Comparison of ENCODE assay signal across 9 mouse cellular contexts in genomic region chr17:25918037-25918750, GRCm38 (mm10). TPM values are rescaled to one million over a fixed set of nuclear protein-coding genes. Genes with fewer than 3 reads are reported as not detected.
A peak's percentile ranks its signal among the peaks of the same experiment; 100 is the strongest.
DNase-seq lines count a peak whose midpoint lies in the region; ATAC-seq and TF ChIP-seq lines count a peak whose summit lies in the region.
"Had no signal": no experiment of that assay in that cellular context is flagged by ENCODE, and none has a peak within 500 bp of the region (broad histone marks: within the 10 kb centered on the region; RNA-seq: fewer than 3 reads in every experiment).

No protein-coding gene starts in this region.

- H3K4me1 ChIP-seq in lung, embryonic 14.5 days (ENCODE audit: insufficient read depth), result peaks cover 10% of the 10 kb centered on the region; the same call in 1 of the 2 replicates
- H3K4me1 ChIP-seq in forebrain, embryonic 12.5 days, result peaks cover 22% of the 10 kb centered on the region
- H3K4me1 ChIP-seq in limb, embryonic 12.5 days (replicated peaks), result peaks cover 25% of the 10 kb centered on the region
- peaks cover 13% of the 10 kb centered on the region for H3K4me1 ChIP-seq in olfactory bulb, adult 2 months (ENCODE audit: control insufficient read depth, insufficient read depth, low read length)

- H3K9me3 ChIP-seq in lung, embryonic 14.5 days (ENCODE audit: low read depth, low read length), result no peaks in the 10 kb centered on the region
- no peaks in the 10 kb centered on the region for H3K9me3 ChIP-seq in forebrain, embryonic 12.5 days
- H3K9me3 ChIP-seq in limb, embryonic 12.5 days, result no peaks in the 10 kb centered on the region

- peak overlapping the region; percentile 92 for H3K4me2 ChIP-seq in lung, embryonic 14.5 days
- H3K4me2 ChIP-seq in forebrain, embryonic 12.5 days, result peak overlapping the region; percentile 74
- peak overlapping the region; percentile 91 for H3K4me2 ChIP-seq in limb, embryonic 12.5 days

- H3K36me3 ChIP-seq in lung, embryonic 14.5 days (ENCODE audit: insufficient read depth), result 0 out of 2 replicates have a peak, but pooled peaks cover 4% of the 10 kb centered on the region
- H3K36me3 ChIP-seq in forebrain, embryonic 12.5 days (replicated peaks), result peaks cover 7% of the 10 kb centered on the region; the same call in 1 of the 2 replicates
- peaks cover 19% of the 10 kb centered on the region for H3K36me3 ChIP-seq in limb, embryonic 12.5 days

- H3K9ac ChIP-seq in lung, embryonic 14.5 days, result peak overlapping the region; percentile 77
- H3K9ac ChIP-seq in forebrain, embryonic 12.5 days, result peak overlapping the region; percentile 88
- peak overlapping the region; percentile 87 for H3K9ac ChIP-seq in limb, embryonic 12.5 days (replicated peaks)

- peak overlapping the region; percentile 97 for H3K4me3 ChIP-seq in lung, embryonic 14.5 days (ENCODE audit: low read depth, low read length)
- H3K4me3 ChIP-seq in forebrain, embryonic 12.5 days (replicated peaks), result peak overlapping the region; percentile 98
- H3K4me3 ChIP-seq in limb, embryonic 12.5 days (replicated peaks), result peak overlapping the region; percentile 96
- peak overlapping the region; percentile 71 for H3K4me3 ChIP-seq in olfactory bulb, adult 2 months (ENCODE audit: insufficient read depth, low read depth, low read length)

- TF ChIP-seq POLR2A in olfactory bulb, adult 2 months (IDR thresholded peaks at IDR 0.05; ENCODE audit: insufficient read depth, low read depth, low read length), result no peak

- WGBS in lung, embryonic 14.5 days, result 79% methylated on average over 9 of the region's 9 CpGs
- 94% methylated on average over 9 of the region's 9 CpGs for WGBS in forebrain, embryonic 12.5 days
- 80% methylated on average over 9 of the region's 9 CpGs for WGBS in limb, embryonic 12.5 days
- WGBS in olfactory bulb, adult 2 months, result 67% methylated on average over 9 of the region's 9 CpGs

- ATAC-seq in lung, embryonic 14.5 days (ENCODE audit: insufficient read depth), result no peak
- ATAC-seq in forebrain, embryonic 12.5 days (ENCODE audit: low FRiP score), result no peak
- ATAC-seq in limb, embryonic 12.5 days (ENCODE audit: insufficient number of reproducible peaks, insufficient read depth, low FRiP score, low TSS enrichment, low read depth), result no peak

- H3K27me3 ChIP-seq in lung, embryonic 14.5 days (ENCODE audit: insufficient read depth, low read length), result no peaks in the 10 kb centered on the region
- H3K27me3 ChIP-seq in forebrain, embryonic 12.5 days, result no peaks in the 10 kb centered on the region
- no peaks in the 10 kb centered on the region for H3K27me3 ChIP-seq in limb, embryonic 12.5 days

- no peak for TF ChIP-seq CTCF in lung, embryonic 14.5 days (IDR thresholded peaks at IDR 0.05; ENCODE audit: low read depth)
- no peak for TF ChIP-seq CTCF in olfactory bulb, adult 2 months (IDR thresholded peaks at IDR 0.05; ENCODE audit: insufficient read depth, low read depth, low read length)

- DNase-seq in lung, embryonic 14.5 days, result no peak
- no peak for DNase-seq in lung, postnatal 14 days
- no peak for DNase-seq in urinary bladder, adult 18-20 months (ENCODE audit: low spot score in 2 of 2)
- DNase-seq in frontal cortex, postnatal 14 days (ENCODE audit: low spot score in 2 of 2), result no peak
- DNase-seq: thymus, adult 18-20 months had no signal

- H3K27ac ChIP-seq in lung, embryonic 14.5 days (ENCODE audit: low read depth), result no peak overlapping the region
- no peak overlapping the region for H3K27ac ChIP-seq in forebrain, embryonic 12.5 days
- H3K27ac ChIP-seq in limb, embryonic 12.5 days, result no peak overlapping the region
- H3K27ac ChIP-seq in olfactory bulb, adult 2 months (ENCODE audit: insufficient read depth, low read depth, low read length), result no peak overlapping the region

RNA-seq across cellular contexts. Expression of gene Rab40c, which starts 1.3 kb away (rescaled TPM):
- polyA plus RNA-seq in lung, embryonic 14.5 days (2014; fragmentation: Nextera tagmentation; extraction: Ambion mirVana), result 15.3 and 15.4 TPM in 2 replicates
- polyA plus RNA-seq in forebrain, embryonic 12.5 days (2016; fragmentation: Nextera tagmentation; extraction: Ambion mirVana), result 35.1 and 36.5 TPM in 2 replicates
- 35.7 and 39.1 TPM in 2 replicates for polyA plus RNA-seq in limb, embryonic 12.5 days (2016; fragmentation: Nextera tagmentation; extraction: Ambion mirVana)
- polyA plus RNA-seq in olfactory bulb, adult 2 months (2012; ENCODE audit: insufficient read depth, insufficient read length, low replicate concordance, missing spikeins), result not detected in 2 replicates

RNA-seq across cellular contexts. Expression of gene Pigq, which starts 26.5 kb away (rescaled TPM):
- polyA plus RNA-seq in lung, embryonic 14.5 days (2014; fragmentation: Nextera tagmentation; extraction: Ambion mirVana), result 65.9 and 69.0 TPM in 2 replicates
- polyA plus RNA-seq in forebrain, embryonic 12.5 days (2016; fragmentation: Nextera tagmentation; extraction: Ambion mirVana), result 51.4 and 53.0 TPM in 2 replicates
- 47.3 and 52.4 TPM in 2 replicates for polyA plus RNA-seq in limb, embryonic 12.5 days (2016; fragmentation: Nextera tagmentation; extraction: Ambion mirVana)
- polyA plus RNA-seq in olfactory bulb, adult 2 months (2012; ENCODE audit: insufficient read depth, insufficient read length, low replicate concordance, missing spikeins), result not detected in 2 replicates

RNA-seq across cellular contexts. Expression of gene Nhlrc4, which starts 26.6 kb away (rescaled TPM):
- polyA plus RNA-seq in lung, embryonic 14.5 days (2014; fragmentation: Nextera tagmentation; extraction: Ambion mirVana), result not detected in 2 replicates
- 0.09 and 0.72 TPM in 2 replicates for polyA plus RNA-seq in forebrain, embryonic 12.5 days (2016; fragmentation: Nextera tagmentation; extraction: Ambion mirVana)
- 0.13 and 0.74 TPM in 2 replicates for polyA plus RNA-seq in limb, embryonic 12.5 days (2016; fragmentation: Nextera tagmentation; extraction: Ambion mirVana)
- polyA plus RNA-seq in olfactory bulb, adult 2 months (2012; ENCODE audit: insufficient read depth, insufficient read length, low replicate concordance, missing spikeins), result not detected in 2 replicates
- polyA plus RNA-seq: large intestine, adult 2 months had no signal

RNA-seq across cellular contexts. Expression of gene A930017K11Rik, which starts 34.2 kb away (rescaled TPM):
- 0.16 and 0.26 TPM in 2 replicates for polyA plus RNA-seq in lung, embryonic 14.5 days (2014; fragmentation: Nextera tagmentation; extraction: Ambion mirVana)
- 0.08 and 0.13 TPM in 2 replicates for polyA plus RNA-seq in forebrain, embryonic 12.5 days (2016; fragmentation: Nextera tagmentation; extraction: Ambion mirVana)
- polyA plus RNA-seq in limb, embryonic 12.5 days (2016; fragmentation: Nextera tagmentation; extraction: Ambion mirVana), result 0.10 and 0.27 TPM in 2 replicates
- not detected in 2 replicates for polyA plus RNA-seq in olfactory bulb, adult 2 months (2012; ENCODE audit: insufficient read depth, insufficient read length, low replicate concordance, missing spikeins)
- polyA plus RNA-seq: large intestine, adult 2 months had no signal

RNA-seq across cellular contexts. Expression of gene Wfikkn1, which starts 37.5 kb away (rescaled TPM):
- 0.57 and 0.87 TPM in 2 replicates for polyA plus RNA-seq in lung, embryonic 14.5 days (2014; fragmentation: Nextera tagmentation; extraction: Ambion mirVana)
- 0.66 and 0.79 TPM in 2 replicates for polyA plus RNA-seq in forebrain, embryonic 12.5 days (2016; fragmentation: Nextera tagmentation; extraction: Ambion mirVana)
- polyA plus RNA-seq in limb, embryonic 12.5 days (2016; fragmentation: Nextera tagmentation; extraction: Ambion mirVana), result 0.45 and 0.54 TPM in 2 replicates
- polyA plus RNA-seq in olfactory bulb, adult 2 months (2012; ENCODE audit: insufficient read depth, insufficient read length, low replicate concordance, missing spikeins), result not detected in 2 replicates

Comparison
In these comparisons a context has a peak if more than half of its experiments do, and no peak if none do; other contexts are left out.
1. RNA of gene Rab40c, which starts 1.3 kb away (polyA plus RNA-seq): 35.1 to 36.5 TPM in forebrain, embryonic 12.5 days, 35.7 to 39.1 TPM in limb, embryonic 12.5 days and 15.3 to 15.4 TPM in lung, embryonic 14.5 days; not detected in olfactory bulb, adult 2 months; every median in the first group is over 10 times any median in the second.
2. RNA of gene Pigq, which starts 26.5 kb away (polyA plus RNA-seq): 65.9 to 69.0 TPM in lung, embryonic 14.5 days, 51.4 to 53.0 TPM in forebrain, embryonic 12.5 days and 47.3 to 52.4 TPM in limb, embryonic 12.5 days; not detected in olfactory bulb, adult 2 months; every median in the first group is over 10 times any median in the second.
3. Peak in every context shown above with its lines, with median percentiles within 50 percentile points of each other: H3K4me2 ChIP-seq, H3K4me3 ChIP-seq and H3K9ac ChIP-seq.